Comparison of ENCODE assay signal across 7 mouse cellular contexts in the genomic region with DNA sequence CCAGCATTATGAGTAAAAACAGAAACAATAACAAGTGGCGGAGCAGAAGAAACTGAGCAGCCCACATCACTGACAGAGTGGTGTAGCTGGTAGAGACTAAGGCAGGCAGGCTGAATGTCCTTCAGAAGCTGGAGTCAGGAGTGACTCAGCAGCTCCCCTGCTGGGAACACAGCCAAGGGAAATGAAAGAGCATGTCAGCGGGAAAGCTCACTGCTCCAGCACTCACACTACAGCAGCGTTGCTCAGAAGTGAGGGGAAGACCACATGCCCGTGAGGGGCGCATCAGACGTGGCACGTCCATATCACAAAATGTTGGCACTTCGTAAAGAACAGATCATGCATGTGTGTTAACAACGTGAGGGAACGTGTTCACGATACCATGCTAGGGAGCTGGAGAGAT. TPM values are rescaled to one million over a fixed set of nuclear protein-coding genes. Genes with fewer than 3 reads are reported as not detected.
DNase-seq lines count a peak whose midpoint lies in the region; ATAC-seq and TF ChIP-seq lines count a peak whose summit lies in the region.

No protein-coding gene starts in this region.

- no peak overlapping the region for H3K4me2 ChIP-seq in embryonic facial prominence, embryonic 11.5 days (ENCODE audit: low read depth, low read length)
- no peak overlapping the region for H3K4me2 ChIP-seq in kidney, embryonic 14.5 days (replicated peaks; ENCODE audit: low read depth, low read length)
- no peak overlapping the region for H3K4me2 ChIP-seq in limb, embryonic 14.5 days (replicated peaks; ENCODE audit: low read depth, low read length, severe bottlenecking)
- H3K4me2 ChIP-seq in midbrain, embryonic 16.5 days (ENCODE audit: low read length) = no peak overlapping the region

- peaks cover 16% of the 10 kb centered on the region for H3K27me3 ChIP-seq in embryonic facial prominence, embryonic 11.5 days (ENCODE audit: control insufficient read depth, insufficient read depth, low read length)
- peaks cover 10% of the 10 kb centered on the region; the same call in 1 of the 2 replicates for H3K27me3 ChIP-seq in kidney, embryonic 14.5 days (ENCODE audit: control insufficient read depth, insufficient read depth, low read length)
- peaks cover 34% of the 10 kb centered on the region for H3K27me3 ChIP-seq in limb, embryonic 14.5 days (ENCODE audit: control insufficient read depth, insufficient read depth, low read length)
- H3K27me3 ChIP-seq in midbrain, embryonic 16.5 days (ENCODE audit: control insufficient read depth, insufficient read depth, low read depth, low read length) = peaks cover 3% of the 10 kb centered on the region; the same call in 1 of the 2 replicates

- ATAC-seq in embryonic facial prominence, embryonic 11.5 days (replicated peaks; ENCODE audit: insufficient number of reproducible peaks, low FRiP score, low TSS enrichment, low read depth) = no peak
- peak; percentile 32; the same call in 1 of the 2 replicates for ATAC-seq in kidney, embryonic 14.5 days (ENCODE audit: low FRiP score, low TSS enrichment)
- peak; percentile 53; the same call in 1 of the 2 replicates for ATAC-seq in limb, embryonic 14.5 days (ENCODE audit: low FRiP score, low read depth)
- ATAC-seq in midbrain, embryonic 16.5 days = peak; percentile 56

- no peaks in the 10 kb centered on the region for H3K9me3 ChIP-seq in embryonic facial prominence, embryonic 11.5 days (replicated peaks; ENCODE audit: control insufficient read depth, low read length)
- H3K9me3 ChIP-seq in kidney, embryonic 14.5 days (ENCODE audit: control insufficient read depth, low read length) = no peaks in the 10 kb centered on the region
- H3K9me3 ChIP-seq in limb, embryonic 14.5 days (ENCODE audit: control insufficient read depth, low read length) = no peaks in the 10 kb centered on the region
- H3K9me3 ChIP-seq in midbrain, embryonic 16.5 days (replicated peaks; ENCODE audit: control insufficient read depth, low read length, poor library complexity, severe bottlenecking) = no peaks in the 10 kb centered on the region

- H3K36me3 ChIP-seq in embryonic facial prominence, embryonic 11.5 days (replicated peaks; ENCODE audit: control insufficient read depth, insufficient read depth, low read depth, low read length) = no peaks in the 10 kb centered on the region
- no peaks in the 10 kb centered on the region for H3K36me3 ChIP-seq in kidney, embryonic 14.5 days (ENCODE audit: control insufficient read depth, insufficient read depth, low read length)
- H3K36me3 ChIP-seq in limb, embryonic 14.5 days (ENCODE audit: control insufficient read depth, insufficient read depth, low read length) = no peaks in the 10 kb centered on the region
- no peaks in the 10 kb centered on the region for H3K36me3 ChIP-seq in midbrain, embryonic 16.5 days (ENCODE audit: control insufficient read depth, insufficient read depth, low read length)

- TF ChIP-seq POLR2A in limb, embryonic 14.5 days (IDR thresholded peaks at IDR 0.05; ENCODE audit: borderline replicate concordance, extremely low read depth, insufficient read depth, insufficient read length) = no peak

- WGBS in embryonic facial prominence, embryonic 11.5 days = 33% methylated on average over 11 of the region's 11 CpGs
- 43% methylated on average over 11 of the region's 11 CpGs for WGBS in kidney, embryonic 14.5 days
- WGBS in limb, embryonic 14.5 days = 26% methylated on average over 11 of the region's 11 CpGs
- WGBS in midbrain, embryonic 16.5 days = 28% methylated on average over 11 of the region's 11 CpGs

- H3K4me3 ChIP-seq in embryonic facial prominence, embryonic 11.5 days (ENCODE audit: low read depth, low read length) = no peak overlapping the region
- H3K4me3 ChIP-seq in kidney, embryonic 14.5 days (ENCODE audit: low read length) = no peak overlapping the region
- no peak overlapping the region for H3K4me3 ChIP-seq in limb, embryonic 14.5 days (replicated peaks; ENCODE audit: low read length)
- no peak overlapping the region for H3K4me3 ChIP-seq in midbrain, embryonic 16.5 days (ENCODE audit: low read depth, low read length)

- DNase-seq in adrenal gland, postnatal 25 days = peak; percentile 86
- DNase-seq in embryonic facial prominence, embryonic 11.5 days (ENCODE audit: low spot score) = peak; percentile 73
- peak; percentile 94 for DNase-seq in heart, adult 8-10 months (ENCODE audit: low spot score)
- peak; percentile 87 for DNase-seq in limb, embryonic 14.5 days (ENCODE audit: low spot score)
- DNase-seq in spleen, postnatal 36 days (ENCODE audit: low spot score in 2 of 2) = peak; percentile 63 to 78

- H3K9ac ChIP-seq in embryonic facial prominence, embryonic 11.5 days (replicated peaks; ENCODE audit: low read length) = no peak overlapping the region
- no peak overlapping the region for H3K9ac ChIP-seq in kidney, embryonic 14.5 days (ENCODE audit: low read depth, low read length)
- H3K9ac ChIP-seq in limb, embryonic 14.5 days (ENCODE audit: low read depth, low read length, severe bottlenecking) = no peak overlapping the region
- H3K9ac ChIP-seq in midbrain, embryonic 16.5 days (ENCODE audit: low read depth, low read length) = no peak overlapping the region

- no peak overlapping the region for H3K27ac ChIP-seq in embryonic facial prominence, embryonic 11.5 days (replicated peaks; ENCODE audit: low read depth, low read length)
- no peak overlapping the region for H3K27ac ChIP-seq in kidney, embryonic 14.5 days (ENCODE audit: low read depth, low read length)
- no peak overlapping the region for H3K27ac ChIP-seq in limb, embryonic 14.5 days (replicated peaks; ENCODE audit: low read depth, low read length)
- no peak overlapping the region for H3K27ac ChIP-seq in midbrain, embryonic 16.5 days (ENCODE audit: low read length)

- peaks cover 7% of the 10 kb centered on the region for H3K4me1 ChIP-seq in embryonic facial prominence, embryonic 11.5 days (ENCODE audit: control insufficient read depth, insufficient read depth, low read length)
- peaks cover 12% of the 10 kb centered on the region; the same call in 1 of the 2 replicates for H3K4me1 ChIP-seq in kidney, embryonic 14.5 days (ENCODE audit: control insufficient read depth, insufficient read depth, low read length)
- peaks cover 26% of the 10 kb centered on the region for H3K4me1 ChIP-seq in limb, embryonic 14.5 days (ENCODE audit: control insufficient read depth, insufficient read depth, low read length)
- H3K4me1 ChIP-seq in midbrain, embryonic 16.5 days (ENCODE audit: control insufficient read depth, insufficient read depth, low read length) = peaks cover 18% of the 10 kb centered on the region

RNA-seq across cellular contexts. Expression of a gene that starts 3.7 kb away (rescaled TPM):
- 18.7 and 21.1 TPM in 2 replicates for total RNA-seq in adrenal gland, postnatal 25 days (2021)
- polyA plus RNA-seq in embryonic facial prominence, embryonic 11.5 days (2014; fragmentation: Nextera tagmentation; extraction: Ambion mirVana) = 2.9 and 3.6 TPM in 2 replicates
- total RNA-seq in heart, adult 8-10 months (2022) = 1 to 10 TPM; 7.4 to 9.9 (median 8.5) TPM
- polyA plus RNA-seq in kidney, embryonic 14.5 days (2014; fragmentation: Nextera tagmentation; extraction: Ambion mirVana) = 5.4 and 12.2 TPM in 2 replicates
- 1.3 and 2.1 TPM in 2 replicates for polyA plus RNA-seq in limb, embryonic 14.5 days (2012; rRNA removed)
- 2.1 and 2.2 TPM in 2 replicates for polyA plus RNA-seq in limb, embryonic 14.5 days (2014; fragmentation: Nextera tagmentation; extraction: Ambion mirVana)
- polyA plus RNA-seq in midbrain, embryonic 16.5 days (2015; fragmentation: Nextera tagmentation; extraction: Ambion mirVana) = 2.0 and 2.1 TPM in 2 replicates
